Mouse (Mus musculus): Measurements from ENCODE around the gene Foxp1. TPM values are rescaled to one million over a fixed set of nuclear protein-coding genes. Genes with fewer than 3 reads are reported as not detected.

The Foxp1 gene
- polyA plus RNA-seq, 1 experiment, result 162 TPM

DNA sequence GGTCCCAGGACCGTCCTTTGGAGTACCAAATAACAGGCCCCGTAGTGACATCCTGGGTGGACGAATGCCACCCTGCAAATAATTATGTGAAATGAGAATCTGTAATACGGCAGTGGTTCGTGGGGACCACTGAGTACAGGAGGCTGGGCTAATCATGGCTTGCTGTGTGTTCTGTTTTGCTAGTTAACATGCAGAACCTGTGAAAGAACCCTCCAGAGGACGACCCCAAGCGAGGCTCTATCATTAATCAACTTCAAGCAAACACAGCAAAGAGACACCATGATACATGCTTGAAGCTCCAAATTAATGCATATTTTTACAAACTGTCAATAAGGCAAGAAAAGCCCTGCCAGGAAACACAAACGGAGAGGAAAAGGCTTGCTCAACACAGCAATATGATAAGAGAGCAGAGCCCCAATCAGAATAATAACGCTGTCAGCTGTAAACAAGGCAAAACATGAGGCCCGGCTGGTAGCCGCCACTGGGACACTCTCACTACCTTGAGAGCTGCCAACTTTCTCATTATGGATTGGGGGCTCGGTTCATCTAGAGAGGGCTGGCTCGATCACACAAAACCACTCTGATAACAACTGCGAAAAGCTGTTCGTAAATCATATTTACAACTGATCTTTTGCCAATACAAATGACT is 591.7 kb downstream of the Foxp1 start:
- H3K27me3 ChIP-seq (ENCODE audit: control insufficient read depth, insufficient read depth, low read length), result no peaks in the 10 kb centered on the region
- H3K4me1 ChIP-seq (ENCODE audit: control insufficient read depth, insufficient read depth, insufficient read length), result no peaks in the 10 kb centered on the region
- H3K4me3 ChIP-seq (ENCODE audit: extremely low read depth, insufficient read depth, insufficient read length), result no peak overlapping the region
- TF ChIP-seq CTCF (IDR thresholded peaks at IDR 0.05; ENCODE audit: extremely low read depth, insufficient read depth, insufficient read length, insufficient replicate concordance) (no peak), POLR2A (IDR thresholded peaks at IDR 0.05; ENCODE audit: low read depth, low read length) (no peak)
- H3K27ac ChIP-seq (ENCODE audit: insufficient read depth, low read length), result no peak overlapping the region
- no peak for DNase-seq (ENCODE audit: low read depth in 1 of 2, low spot score in 2 of 2)
- 95% methylated on average over 15 of the region's 15 CpGs for WGBS
- peaks cover 63% of the 10 kb centered on the region for H3K36me3 ChIP-seq (ENCODE audit: control insufficient read depth, insufficient read depth, low read length)

DNA sequence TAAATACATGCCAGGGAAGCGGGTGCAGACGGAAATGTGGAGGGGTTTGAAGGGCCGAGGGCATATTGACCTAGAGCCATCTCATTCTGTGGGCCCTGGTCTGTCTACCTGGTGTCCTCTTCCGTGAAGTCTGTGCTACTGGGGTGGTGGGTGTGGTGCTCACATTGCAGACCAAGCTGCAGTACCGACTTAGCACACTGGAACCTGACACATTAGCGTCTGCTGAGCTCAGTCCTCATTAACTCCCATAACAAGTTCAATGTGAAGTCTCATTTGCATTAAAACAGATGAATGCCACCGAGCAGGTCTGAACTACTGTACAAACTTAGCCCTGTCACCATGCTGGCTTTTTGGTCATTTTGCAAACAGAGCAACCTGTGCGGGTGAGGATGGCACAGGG is 594.2 kb downstream of the Foxp1 start:
- Histone ChIP-seq H3K27ac (ENCODE audit: insufficient read depth, low read length) (no peak overlapping the region; the same call in 1 of the 2 replicates), H3K4me1 (ENCODE audit: control insufficient read depth, insufficient read depth, insufficient read length) (no peaks in the 10 kb centered on the region), H3K36me3 (ENCODE audit: control insufficient read depth, insufficient read depth, low read length) (peaks cover 49% of the 10 kb centered on the region), H3K27me3 (ENCODE audit: control insufficient read depth, insufficient read depth, low read length) (no peaks in the 10 kb centered on the region), H3K4me3 (ENCODE audit: extremely low read depth, insufficient read depth, insufficient read length) (no peak overlapping the region)
- no peak for TF ChIP-seq POLR2A (IDR thresholded peaks at IDR 0.05; ENCODE audit: low read depth, low read length)
- no peak for TF ChIP-seq CTCF (IDR thresholded peaks at IDR 0.05; ENCODE audit: extremely low read depth, insufficient read depth, insufficient read length, insufficient replicate concordance)
- 95% methylated on average over 8 of the region's 8 CpGs for WGBS
- no peak for DNase-seq (ENCODE audit: low read depth in 1 of 2, low spot score in 2 of 2)

DNA sequence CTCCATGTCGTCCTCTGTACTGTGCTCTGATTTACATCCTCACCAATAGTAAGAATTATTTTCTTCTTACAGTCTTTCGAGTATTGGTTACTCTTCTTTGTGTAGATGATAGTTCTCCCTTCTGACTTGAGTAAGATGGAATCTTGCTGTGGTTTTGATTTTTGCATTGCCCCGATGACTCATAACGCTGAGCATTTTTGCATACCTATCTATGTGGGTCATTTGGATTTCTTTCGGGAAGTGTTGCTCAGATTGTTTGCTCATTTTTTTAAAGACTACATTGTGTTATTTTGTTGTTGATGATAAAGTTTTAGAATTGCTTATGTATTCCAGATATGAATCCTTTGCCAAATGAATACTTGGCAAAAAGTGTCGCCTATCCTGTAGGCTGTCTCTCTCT is 621.3 kb downstream of the Foxp1 start:
- DNase-seq (ENCODE audit: low read depth in 1 of 2, low spot score in 2 of 2), result no peak
- no peaks in the 10 kb centered on the region for H3K4me1 ChIP-seq (ENCODE audit: control insufficient read depth, insufficient read depth, insufficient read length)
- H3K27ac ChIP-seq (ENCODE audit: insufficient read depth, low read length), result no peak overlapping the region
- no peaks in the 10 kb centered on the region for H3K36me3 ChIP-seq (ENCODE audit: control insufficient read depth, insufficient read depth, low read length)
- WGBS, result 90% methylated on average over 6 of the region's 6 CpGs
- no peaks in the 10 kb centered on the region for H3K27me3 ChIP-seq (ENCODE audit: control insufficient read depth, insufficient read depth, low read length)
- no peak overlapping the region for H3K4me3 ChIP-seq (ENCODE audit: extremely low read depth, insufficient read depth, insufficient read length)
- TF ChIP-seq POLR2A (IDR thresholded peaks at IDR 0.05; ENCODE audit: low read depth, low read length) (no peak), CTCF (IDR thresholded peaks at IDR 0.05; ENCODE audit: extremely low read depth, insufficient read depth, insufficient read length, insufficient replicate concordance) (no peak)

DNA sequence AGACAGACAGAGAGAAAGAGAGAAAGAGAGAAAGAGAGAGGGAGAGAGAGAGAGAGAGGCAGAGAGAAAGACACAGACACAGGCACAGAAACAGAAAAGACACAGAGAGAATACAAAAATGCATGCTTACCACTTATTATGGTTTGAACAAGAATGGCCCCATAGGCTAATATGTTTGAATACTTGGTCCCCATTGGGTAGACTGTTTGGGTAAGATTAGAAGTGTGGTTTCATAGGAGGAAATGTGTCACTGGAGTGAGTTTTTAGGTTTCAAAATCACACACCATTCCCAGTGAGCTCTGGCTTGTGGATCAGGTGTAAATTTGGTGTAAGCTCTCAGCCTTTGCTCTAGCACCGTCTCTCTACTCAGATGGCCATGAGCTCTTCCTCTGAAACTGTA is 644.3 kb downstream of the Foxp1 start:
- no peaks in the 10 kb centered on the region for H3K36me3 ChIP-seq (ENCODE audit: control insufficient read depth, insufficient read depth, low read length)
- H3K27ac ChIP-seq (ENCODE audit: insufficient read depth, low read length), result no peak overlapping the region
- no peaks in the 10 kb centered on the region for H3K4me1 ChIP-seq (ENCODE audit: control insufficient read depth, insufficient read depth, insufficient read length)
- no peak for DNase-seq (ENCODE audit: low read depth in 1 of 2, low spot score in 2 of 2)
- no peaks in the 10 kb centered on the region for H3K27me3 ChIP-seq (ENCODE audit: control insufficient read depth, insufficient read depth, low read length)
- no peak for TF ChIP-seq CTCF (IDR thresholded peaks at IDR 0.05; ENCODE audit: extremely low read depth, insufficient read depth, insufficient read length, insufficient replicate concordance)
- TF ChIP-seq POLR2A (IDR thresholded peaks at IDR 0.05; ENCODE audit: low read depth, low read length), result no peak
- WGBS, result 83% methylated on average over 1 of the region's 1 CpGs
- H3K4me3 ChIP-seq (ENCODE audit: extremely low read depth, insufficient read depth, insufficient read length), result no peak overlapping the region

DNA sequence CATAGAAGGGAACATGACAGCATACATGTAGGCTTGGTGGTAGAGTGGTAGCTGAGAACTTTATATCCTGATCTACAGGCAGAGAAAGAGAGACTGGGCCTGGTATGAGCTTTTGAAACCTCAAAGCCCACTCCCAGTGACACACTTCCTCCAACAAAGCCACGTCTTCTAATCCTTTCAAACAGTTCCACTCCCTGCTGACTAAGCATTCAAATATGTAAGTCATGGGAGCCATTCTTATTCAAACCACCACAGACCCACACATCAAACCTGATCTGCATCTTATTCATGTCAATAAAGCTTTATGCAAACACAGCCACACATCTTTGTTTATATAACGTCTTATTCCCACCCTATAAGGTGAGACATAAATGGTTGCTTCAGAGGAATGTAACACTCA is 646.1 kb downstream of the Foxp1 start:
- DNase-seq (ENCODE audit: low read depth in 1 of 2, low spot score in 2 of 2), result no peak
- Histone ChIP-seq H3K4me1 (ENCODE audit: control insufficient read depth, insufficient read depth, insufficient read length) (no peaks in the 10 kb centered on the region), H3K27ac (ENCODE audit: insufficient read depth, low read length) (no peak overlapping the region), H3K4me3 (ENCODE audit: extremely low read depth, insufficient read depth, insufficient read length) (no peak overlapping the region), H3K36me3 (ENCODE audit: control insufficient read depth, insufficient read depth, low read length) (no peaks in the 10 kb centered on the region), H3K27me3 (ENCODE audit: control insufficient read depth, insufficient read depth, low read length) (no peaks in the 10 kb centered on the region)
- TF ChIP-seq POLR2A (IDR thresholded peaks at IDR 0.05; ENCODE audit: low read depth, low read length) (no peak), CTCF (IDR thresholded peaks at IDR 0.05; ENCODE audit: extremely low read depth, insufficient read depth, insufficient read length, insufficient replicate concordance) (no peak)
- WGBS, result 87% methylated on average over 2 of the region's 2 CpGs

Other genes starting within 250 kb of the Foxp1 start
- 3.9 and 4.6 TPM in 2 replicates for gene Eif4e3, start 144.1 kb upstream of the Foxp1 start, polyA plus RNA-seq (2012; rRNA removed)
- gene Gm20696, start 144.1 kb upstream of the Foxp1 start, polyA plus RNA-seq (2012; rRNA removed), result 0.93 and 1.7 TPM in 2 replicates
- 0.25 and 0.39 TPM in 2 replicates for gene Gpr27, start 170.0 kb upstream of the Foxp1 start, polyA plus RNA-seq (2012; rRNA removed)
- not detected in 2 replicates for gene Prok2, start 203.7 kb upstream of the Foxp1 start, polyA plus RNA-seq (2012; rRNA removed)